Mouse (Mus musculus) erythroblast, embryonic 14.5 days (primary cell): ENCODE results near the gene Rab31.

Experiments
- GATA1 ChIP-seq: IDR thresholded peaks from 2 replicates; pipeline ENCODE4 v1.6.1; 2012; ENCODE audit warnings: low read length, inconsistent platforms, mixed read lengths
- TAL1 ChIP-seq: IDR thresholded peaks from 3 replicates; pipeline ENCODE4 v1.6.1; 2012; ENCODE audit warnings: low read length, inconsistent platforms, mixed read lengths

- TF ChIP-seq TAL1: no peak
- no peak for TF ChIP-seq GATA1
Observed at GRCm38 (mm10) chr17:65763221-65763620, 9.3 kb downstream of the Rab31 start.
